Mouse (Mus musculus) midbrain, embryonic 12.5 days (tissue): ENCODE measurements around the gene Defa2. TPM values are rescaled to one million over a fixed set of nuclear protein-coding genes. Genes with fewer than 3 reads are reported as not detected.
"Not testable (repeated sequence)": the region's sequence is repeated elsewhere in the genome, so short reads cannot be mapped to it uniquely, and the experiment has no call there.

Experiments used
- ATAC-seq: fragments of 200-750 bp; cut with Nextera tagmentation; 2 replicates; pipeline ENCODE4 v1.8.0; 2017; ENCODE audit warnings: low read depth, moderate TSS enrichment, moderate library complexity; ENCODE audit not compliant: low FRiP score
- H3K27ac ChIP-seq: fragments of 300-500 bp; sonication (generic); replicated peaks from 2 replicates; pipeline ENCODE4 v1.5.1; 2016; ENCODE audit warnings: mild to moderate bottlenecking
- H3K27me3 ChIP-seq: fragments of 300-500 bp; sonication (generic); 2 replicates; pipeline ENCODE4 v1.6.1; 2016; ENCODE audit warnings: mild to moderate bottlenecking
- H3K36me3 ChIP-seq: fragments of 300-500 bp; sonication (generic); 2 replicates; pipeline ENCODE4 v1.6.1; 2016
- H3K4me1 ChIP-seq: fragments of 300-500 bp; sonication (generic); 2 replicates; pipeline ENCODE4 v1.6.1; 2016
- H3K4me2 ChIP-seq: fragments of 300-500 bp; sonication (generic); replicated peaks from 2 replicates; pipeline ENCODE4 v1.6.1; 2016; ENCODE audit warnings: mild to moderate bottlenecking, moderate library complexity
- H3K4me3 ChIP-seq: fragments of 300-500 bp; sonication (generic); 2 replicates; pipeline ENCODE4 v1.5.1; 2016; ENCODE audit warnings: mild to moderate bottlenecking
- H3K9ac ChIP-seq: fragments of 300-500 bp; sonication (generic); replicated peaks from 2 replicates; pipeline ENCODE4 v1.6.1; 2016; ENCODE audit warnings: mild to moderate bottlenecking, moderate library complexity
- H3K9me3 ChIP-seq: fragments of 300-500 bp; sonication (generic); 2 replicates; pipeline ENCODE4 v1.6.1; 2016; ENCODE audit warnings: mild to moderate bottlenecking
- WGBS: fragments of 180-500 bp; shearing (Covaris S2); methylation state at CpG from one replicate; pipeline ENCODE4 v1.1.7; 2016; 5-methylcytosine and 5-hydroxymethylcytosine counted together
- polyA plus RNA-seq: library from polyadenylated mRNA; unstranded; fragments of >200 nt; fragmentation: Nextera tagmentation; extraction: Ambion mirVana; gene quantifications from 2 replicates; pipeline ENCODE4 v1.2.1, GENCODE M21; 2016

Defa2 gene
- not detected in 2 replicates for polyA plus RNA-seq

DNA sequence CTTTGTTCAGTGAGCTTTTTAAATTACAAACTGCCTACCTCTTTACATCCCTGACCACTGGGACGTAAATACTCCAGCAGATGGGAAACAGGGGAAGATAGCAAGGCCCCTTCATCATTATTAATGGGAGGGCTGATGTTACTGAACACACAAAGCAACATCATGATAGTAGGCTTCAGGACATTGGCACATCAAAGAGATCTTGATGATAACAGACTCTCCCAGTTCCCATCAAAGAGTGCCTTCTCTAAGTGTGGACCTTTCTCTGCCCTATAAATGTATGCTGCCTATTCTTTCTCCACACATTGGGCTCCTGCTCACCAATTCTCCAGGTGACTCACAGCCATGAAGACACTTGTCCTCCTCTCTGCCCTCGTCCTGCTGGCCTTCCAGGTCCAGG is at the start of gene Defa2:
Gene Defa2, plus strand, starts transcription at position 301 of the 400 bp plus-strand sequence.
- not testable (repeated sequence) for H3K27me3 ChIP-seq, H3K4me3 ChIP-seq, ATAC-seq, H3K4me1 ChIP-seq, H3K27ac ChIP-seq, H3K9me3 ChIP-seq, H3K9ac ChIP-seq, H3K4me2 ChIP-seq, H3K36me3 ChIP-seq
- no CpG with 5 or more reads among the region's 2 CpGs for WGBS

DNA sequence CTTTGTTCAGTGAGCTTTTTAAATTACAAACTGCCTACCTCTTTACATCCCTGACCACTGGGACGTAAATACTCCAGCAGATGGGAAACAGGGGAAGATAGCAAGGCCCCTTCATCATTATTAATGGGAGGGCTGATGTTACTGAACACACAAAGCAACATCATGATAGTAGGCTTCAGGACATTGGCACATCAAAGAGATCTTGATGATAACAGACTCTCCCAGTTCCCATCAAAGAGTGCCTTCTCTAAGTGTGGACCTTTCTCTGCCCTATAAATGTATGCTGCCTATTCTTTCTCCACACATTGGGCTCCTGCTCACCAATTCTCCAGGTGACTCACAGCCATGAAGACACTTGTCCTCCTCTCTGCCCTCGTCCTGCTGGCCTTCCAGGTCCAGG is 13.2 kb downstream of the Defa2 start, which contains the start of gene Defa33:
Gene Defa33, plus strand, starts transcription at position 301 of the 400 bp plus-strand sequence.
- WGBS, result no CpG with 5 or more reads among the region's 2 CpGs
- H3K9ac ChIP-seq, H3K36me3 ChIP-seq, H3K4me1 ChIP-seq, ATAC-seq, H3K9me3 ChIP-seq, H3K27me3 ChIP-seq, H3K4me2 ChIP-seq, H3K4me3 ChIP-seq, H3K27ac ChIP-seq: not testable (repeated sequence)

DNA sequence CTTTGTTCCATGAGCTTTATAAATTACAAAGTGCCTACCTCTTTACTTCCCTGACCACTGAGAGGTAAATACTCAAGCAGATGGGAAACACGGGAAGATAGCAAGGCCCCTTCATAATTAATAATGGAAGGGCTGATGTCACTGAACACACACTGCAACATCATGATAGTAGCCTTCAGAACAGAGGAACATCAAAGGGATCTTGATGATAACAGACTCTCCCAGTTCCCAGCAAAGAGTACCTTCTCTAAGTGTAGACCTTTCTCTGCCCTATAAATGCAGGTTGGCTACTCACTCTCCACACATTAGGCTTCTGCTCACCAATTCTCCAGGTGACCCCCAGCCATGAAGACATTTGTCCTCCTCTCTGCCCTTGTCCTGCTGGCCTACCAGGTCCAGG is 48.8 kb downstream of the Defa2 start, which contains the start of gene Defa36:
Gene Defa36, plus strand, starts transcription at position 301 of the 400 bp plus-strand sequence.
- not testable (repeated sequence) for H3K4me2 ChIP-seq, H3K4me3 ChIP-seq, H3K4me1 ChIP-seq, ATAC-seq, H3K27me3 ChIP-seq, H3K9me3 ChIP-seq, H3K9ac ChIP-seq, H3K36me3 ChIP-seq, H3K27ac ChIP-seq
- WGBS, result no CpG with 5 or more reads among the region's 1 CpGs

Other genes starting within 250 kb of the Defa2 start
- gene Defa30, start 243.9 kb upstream of the Defa2 start, polyA plus RNA-seq, result not detected in 2 replicates
- not detected in 2 replicates for gene Defa22, start 216.2 kb upstream of the Defa2 start, polyA plus RNA-seq
- not detected in 2 replicates for gene Defa31, start 186.9 kb upstream of the Defa2 start, polyA plus RNA-seq
- gene Gm15293, start 177.0 kb upstream of the Defa2 start, polyA plus RNA-seq, result not detected in 2 replicates
- gene Gm15292, start 128.8 kb upstream of the Defa2 start, polyA plus RNA-seq, result not detected in 2 replicates
- not detected in 2 replicates for gene Defa27, start 63.0 kb upstream of the Defa2 start, polyA plus RNA-seq
- gene Defa29, start 51.5 kb upstream of the Defa2 start, polyA plus RNA-seq, result not detected in 2 replicates
- gene Defa33, start 13.3 kb downstream of the Defa2 start, polyA plus RNA-seq, result not detected in 2 replicates
- gene Defa36, start 48.9 kb downstream of the Defa2 start, polyA plus RNA-seq, result not detected in 2 replicates
- gene Gm7849, start 78.0 kb downstream of the Defa2 start, polyA plus RNA-seq, result not detected in 2 replicates
- gene Defa20, start 130.7 kb downstream of the Defa2 start, polyA plus RNA-seq, result not detected in 2 replicates
- gene Defa32, start 150.5 kb downstream of the Defa2 start, polyA plus RNA-seq, result not detected in 2 replicates
- gene Defa37, start 186.9 kb downstream of the Defa2 start, polyA plus RNA-seq, result not detected in 2 replicates
- not detected in 2 replicates for gene Defa28, start 204.5 kb downstream of the Defa2 start, polyA plus RNA-seq
- gene Gm7861, start 216.0 kb downstream of the Defa2 start, polyA plus RNA-seq, result not detected in 2 replicates
- gene Defa26, start 239.7 kb downstream of the Defa2 start, polyA plus RNA-seq, result not detected in 2 replicates